Mouse (Mus musculus): ENCODE measurements around the gene Eef1g.

Eef1g gene

DNA sequence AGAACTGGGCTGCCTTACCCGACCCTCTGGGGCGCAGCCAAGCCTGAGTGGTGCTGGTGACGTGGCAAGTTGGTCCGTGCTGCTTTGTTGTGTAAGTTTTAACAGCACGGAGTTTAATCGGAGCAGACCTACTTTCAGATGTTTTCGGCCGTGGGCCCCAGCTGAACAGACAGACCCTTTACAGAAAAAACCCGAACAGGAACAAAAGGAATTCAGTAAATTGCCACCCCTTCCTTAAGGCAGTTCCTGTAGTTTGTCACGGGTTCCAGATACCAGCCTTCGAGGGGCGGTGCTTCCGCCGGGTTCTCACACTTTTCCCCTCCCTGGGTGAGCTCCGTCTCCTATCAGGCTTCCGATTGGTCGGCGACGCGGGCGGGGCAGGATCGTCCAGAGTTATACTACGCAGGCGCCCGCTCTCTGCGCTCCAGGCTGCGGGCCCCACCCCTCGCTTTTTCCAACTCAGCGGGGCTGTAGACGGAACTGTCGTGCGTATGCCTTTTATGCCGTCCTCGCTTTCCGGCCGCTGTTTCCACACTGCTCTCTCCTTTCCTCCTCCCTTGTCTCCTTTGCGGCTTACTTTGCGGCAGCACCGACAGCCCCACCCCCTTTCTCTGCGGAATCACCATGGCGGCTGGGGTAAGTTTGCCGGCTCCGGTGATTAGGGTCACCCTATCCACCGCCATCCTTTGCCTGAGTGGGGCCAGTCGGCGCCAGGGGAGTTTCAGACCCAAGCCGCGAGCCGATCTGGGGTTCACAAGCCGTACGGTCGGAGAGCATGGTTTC is at the start of gene Eef1g:
Gene Eef1g (plus strand): TSS at position 452 of the 783 bp plus-strand sequence.
- peak; percentile 97 for DNase-seq

- DNase-seq: no peak
Observed at GRCm38 (mm10) chr19:8919000-8919399, 47.8 kb upstream of the Eef1g start.

- DNase-seq: no peak
Observed at GRCm38 (mm10) chr19:8919684-8920072, 47.2 kb upstream of the Eef1g start.

DNA sequence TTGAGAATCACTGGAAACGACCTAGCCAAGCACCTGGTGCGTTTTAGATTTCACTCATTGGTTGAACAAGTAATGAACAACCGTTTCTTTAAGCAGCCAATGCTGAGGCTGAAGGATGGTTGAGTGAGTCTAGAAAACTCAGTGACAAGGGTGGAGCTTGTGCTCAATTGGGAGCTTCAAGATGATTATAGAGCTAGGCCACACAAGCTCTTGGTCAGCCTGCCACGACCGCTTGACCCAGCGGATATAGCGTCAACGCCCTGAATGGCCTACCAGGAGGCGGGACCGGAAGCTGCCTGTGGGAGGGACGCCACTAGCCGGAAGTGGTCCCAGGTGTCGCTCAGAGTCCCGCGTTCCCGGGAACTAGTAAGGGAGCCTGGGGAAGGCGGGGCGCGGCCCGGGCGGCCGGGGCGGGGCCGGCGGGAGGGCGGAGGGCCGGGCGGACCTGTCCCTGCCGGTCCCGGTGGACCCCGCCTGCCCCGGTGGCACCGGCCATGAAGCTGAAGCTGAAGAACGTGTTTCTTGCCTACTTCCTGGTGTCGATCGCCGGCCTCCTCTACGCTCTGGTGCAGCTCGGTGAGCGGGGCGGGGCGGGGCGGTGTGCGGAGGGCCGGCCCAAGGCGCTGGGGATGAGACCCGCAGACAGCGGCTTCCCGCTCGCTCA is 46.6 kb upstream of the Eef1g start, which contains the start of gene B3gat3:
Gene B3gat3 (plus strand): TSS at position 302 of the 664 bp plus-strand sequence.
- DNase-seq: peak; percentile 94

- DNase-seq: no peak
Observed at GRCm38 (mm10) chr19:8920836-8921291, 46.0 kb upstream of the Eef1g start.

DNA sequence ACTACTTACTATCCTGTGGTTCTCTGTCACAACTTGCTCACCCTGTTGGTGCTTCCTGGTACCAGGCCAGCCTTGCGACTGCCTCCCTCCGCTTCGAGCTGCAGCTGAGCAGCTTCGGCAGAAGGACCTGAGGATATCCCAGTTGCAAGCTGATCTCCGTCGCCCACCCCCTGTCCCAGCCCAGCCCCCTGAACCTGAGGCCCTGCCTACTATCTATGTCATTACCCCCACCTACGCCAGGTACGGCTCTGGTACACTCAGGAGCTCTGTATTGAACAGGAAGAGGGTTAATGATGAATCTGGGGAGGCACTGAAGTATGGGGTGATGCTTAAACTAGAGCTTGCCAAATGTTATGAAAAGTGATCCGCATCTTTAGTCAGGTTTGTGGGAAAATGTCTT is 45.1 kb upstream of the Eef1g start:
- DNase-seq: no peak

GRCm38 (mm10) chr19:8926766-8927165 is 40.1 kb upstream of the Eef1g start:
- DNase-seq: no peak

- no peak for DNase-seq
Observed at GRCm38 (mm10) chr19:8927891-8928525, 38.8 kb upstream of the Eef1g start.

GRCm38 (mm10) chr19:8928689-8929223 is 38.1 kb upstream of the Eef1g start:
- DNase-seq: no peak

- DNase-seq: peak; percentile 81
Observed at GRCm38 (mm10) chr19:8929224-8930088, 37.4 kb upstream of the Eef1g start, which contains the start of the genes Rom1 and Eml3. Rom1 (minus strand) TSS chr19:8929356. Eml3 (plus strand) TSS chr19:8929552.

GRCm38 (mm10) chr19:8930117-8930516 is 36.7 kb upstream of the Eef1g start:
- no peak for DNase-seq

DNA sequence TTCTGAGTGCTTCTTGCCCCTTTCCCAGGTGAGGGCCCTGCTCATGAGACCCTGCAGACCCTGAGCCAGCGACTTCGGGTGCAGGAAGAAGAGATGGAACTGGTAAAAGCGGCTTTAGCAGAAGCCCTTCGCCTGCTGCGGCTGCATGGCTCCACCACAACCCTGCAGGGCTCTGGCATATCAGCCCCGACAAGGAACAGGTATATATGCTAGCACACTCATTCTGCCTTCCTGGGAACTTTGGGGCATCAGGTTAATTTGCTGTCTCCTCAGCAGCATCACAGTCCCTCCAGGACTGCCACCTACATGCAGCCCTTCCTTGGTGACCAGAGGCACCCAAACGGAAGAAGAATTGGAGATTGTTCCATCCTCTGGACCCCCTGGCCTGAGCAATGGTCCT is 36.1 kb upstream of the Eef1g start:
- DNase-seq: no peak

- DNase-seq: no peak
Observed at GRCm38 (mm10) chr19:8936736-8937135, 30.1 kb upstream of the Eef1g start.

- peak; percentile 47 for DNase-seq
Observed at GRCm38 (mm10) chr19:8940526-8941133, 26.2 kb upstream of the Eef1g start.

DNA sequence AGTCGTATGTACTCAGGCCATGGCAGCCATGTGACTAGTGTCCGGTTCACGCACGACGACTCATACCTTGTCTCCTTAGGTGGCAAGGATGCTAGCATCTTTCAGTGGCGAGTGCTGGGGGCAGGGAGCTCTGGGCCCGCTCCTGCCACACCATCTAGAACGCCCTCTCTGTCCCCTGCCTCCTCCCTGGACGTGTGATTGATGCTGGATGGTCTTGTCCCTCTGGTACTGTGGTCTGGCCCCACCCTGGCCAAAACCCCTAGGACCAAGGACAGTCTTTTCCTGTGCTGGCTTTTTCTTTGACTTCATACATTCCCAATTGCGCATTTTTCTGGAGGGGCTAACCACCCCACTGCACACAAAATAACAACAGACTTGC is 25.7 kb upstream of the Eef1g start:
- no peak for DNase-seq

GRCm38 (mm10) chr19:8941515-8942217 is 25.2 kb upstream of the Eef1g start, which contains the start of gene Mta2:
Mta2 (plus strand) TSS chr19:8941875.
- peak; percentile 97 for DNase-seq

DNA sequence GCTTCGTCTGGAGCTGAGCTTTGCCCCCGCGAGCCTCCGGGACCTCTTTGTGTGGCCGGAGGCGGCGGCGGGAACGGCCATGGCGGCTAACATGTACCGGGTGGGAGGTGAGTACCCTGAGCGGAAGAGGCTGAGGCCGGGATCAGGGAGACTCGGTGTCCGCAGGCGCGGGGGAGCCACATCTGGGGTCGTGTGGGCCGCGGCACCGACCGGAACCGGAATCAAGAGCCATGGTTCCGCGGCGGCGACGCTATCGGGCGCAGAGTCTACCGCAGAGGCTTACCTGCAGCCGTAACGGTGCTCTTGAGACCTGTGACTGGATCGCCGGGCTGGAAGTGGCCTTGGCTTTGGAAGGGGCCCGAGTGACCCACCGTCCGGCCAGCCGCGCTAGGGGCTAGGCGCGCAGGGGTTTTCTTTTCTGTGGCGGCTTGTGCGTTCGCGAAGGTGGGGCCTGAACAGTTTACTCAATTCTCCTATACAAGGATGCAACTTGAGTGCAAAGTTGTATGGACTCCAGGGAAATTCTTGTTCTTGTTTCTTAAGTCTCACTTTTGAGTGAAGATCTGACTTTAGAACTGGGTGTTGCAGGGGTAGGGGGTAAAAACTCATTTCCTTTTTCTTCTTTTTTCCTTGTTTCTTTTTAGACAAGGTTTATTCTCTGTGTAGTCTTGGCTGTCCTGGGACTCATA is 24.4 kb upstream of the Eef1g start:
- no peak for DNase-seq

- no peak for DNase-seq
Observed at GRCm38 (mm10) chr19:8943047-8943446, 23.8 kb upstream of the Eef1g start.

- DNase-seq: no peak
Observed at GRCm38 (mm10) chr19:8944062-8944461, 22.8 kb upstream of the Eef1g start.

GRCm38 (mm10) chr19:8944750-8945149 is 22.1 kb upstream of the Eef1g start:
- peak; percentile 20 for DNase-seq

All from cerebellum, adult 8-10 months (tissue).